Mouse (Mus musculus) hindbrain, postnatal 0 days (tissue): ENCODE results near the gene Smc4. TPM values are rescaled to one million over a fixed set of nuclear protein-coding genes. Genes with fewer than 3 reads are reported as not detected.

Source experiments
- ATAC-seq: fragments of 200-750 bp; cut with Nextera tagmentation; 2 replicates; pipeline ENCODE4 v1.8.0; 2017; ENCODE audit warnings: mild to moderate bottlenecking, moderate TSS enrichment, moderate library complexity
- DNase-seq: peaks from one replicate; pipeline ENCODE4 v3.0.0-alpha.2; 2015; ENCODE audit warnings: low spot score
- H3K27ac ChIP-seq: fragments of 300-500 bp; sonication (generic); 2 replicates; pipeline ENCODE4 v1.5.1; 2014; ENCODE audit warnings: mild to moderate bottlenecking
- H3K27me3 ChIP-seq: fragments of 300-500 bp; sonication (generic); 2 replicates; pipeline ENCODE4 v1.6.1; 2014; ENCODE audit warnings: low read length, mixed read lengths; ENCODE audit not compliant: insufficient read depth
- H3K36me3 ChIP-seq: fragments of 300-500 bp; sonication (generic); 2 replicates; pipeline ENCODE4 v1.6.1; 2014; ENCODE audit warnings: low read length, mixed read lengths; ENCODE audit not compliant: insufficient read depth
- H3K4me1 ChIP-seq: fragments of 300-500 bp; sonication (generic); 2 replicates; pipeline ENCODE4 v1.6.1; 2014; ENCODE audit warnings: antibody characterized with exemption, low read length, mixed read lengths; ENCODE audit not compliant: insufficient read depth
- H3K4me2 ChIP-seq: fragments of 300-500 bp; sonication (generic); 2 replicates; pipeline ENCODE4 v1.6.1; 2014; ENCODE audit warnings: low read depth, mild to moderate bottlenecking, low read length, moderate library complexity, mixed read lengths
- H3K4me3 ChIP-seq: fragments of 300-500 bp; sonication (generic); 2 replicates; pipeline ENCODE4 v1.5.1; 2014; ENCODE audit warnings: low read length
- H3K9ac ChIP-seq: fragments of 300-500 bp; sonication (generic); replicated peaks from 2 replicates; pipeline ENCODE4 v1.6.1; 2014; ENCODE audit warnings: mild to moderate bottlenecking, low read length, moderate library complexity, mixed read lengths
- H3K9me3 ChIP-seq: fragments of 300-500 bp; sonication (generic); 2 replicates; pipeline ENCODE4 v1.6.1; 2016; ENCODE audit warnings: low read length, mixed read lengths
- CTCF ChIP-seq: IDR thresholded peaks from 2 replicates; pipeline ENCODE4 v1.5.1; 2016; ENCODE audit warnings: antibody characterized with exemption, control low read depth, low read depth
- WGBS: fragments of 180-500 bp; shearing (Covaris S2); extraction: QIAGEN DNeasy Blood & Tissue Kit; methylation state at CpG from one replicate; pipeline ENCODE4 v1.1.7; 2014; 5-methylcytosine and 5-hydroxymethylcytosine counted together
- polyA plus RNA-seq: library from polyadenylated mRNA; unstranded; fragments of >200 nt; fragmentation: Nextera tagmentation; extraction: Ambion mirVana; gene quantifications from 2 replicates; pipeline ENCODE4 v1.2.1, GENCODE M21; 2015
- total RNA-seq: library from RNA; depleted of rRNA; stranded (reverse); fragments of >200 nt; gene quantifications from 2 replicates; pipeline ENCODE4 v1.2.3, GENCODE M21; 2014

Gene Smc4
- total and polyA plus RNA-seq, 2 experiments from 2014 or later = 12.5 to 34.6 TPM

GRCm38 (mm10) chr3:68969091-68969590 lies 35.4 kb upstream of the Smc4 start:
- WGBS = 96% methylated on average over 3 of the region's 3 CpGs
- Histone ChIP-seq H3K4me3 (no peak overlapping the region), H3K4me1 (no peaks in the 10 kb centered on the region), H3K27ac (no peak overlapping the region), H3K36me3 (peaks cover 5% of the 10 kb centered on the region; the same call in 1 of the 2 replicates), H3K4me2 (no peak overlapping the region), H3K9ac (no peak overlapping the region), H3K27me3 (no peaks in the 10 kb centered on the region), H3K9me3 (no peaks in the 10 kb centered on the region)
- TF ChIP-seq CTCF = no peak
- ATAC-seq (no peak), DNase-seq (no peak)

GRCm38 (mm10) chr3:68973574-68973973 lies 31.0 kb upstream of the Smc4 start:
- no peak for TF ChIP-seq CTCF
- no peak for DNase-seq
- WGBS = 88% methylated on average over 1 of the region's 1 CpGs
- Histone ChIP-seq H3K4me3 (no peak overlapping the region), H3K27me3 (no peaks in the 10 kb centered on the region), H3K9me3 (no peaks in the 10 kb centered on the region), H3K4me1 (no peaks in the 10 kb centered on the region), H3K27ac (no peak overlapping the region), H3K4me2 (no peak overlapping the region), H3K9ac (no peak overlapping the region), H3K36me3 (no peaks in the 10 kb centered on the region)
- ATAC-seq = no peak

- Histone ChIP-seq H3K4me1 (no peaks in the 10 kb centered on the region), H3K27me3 (no peaks in the 10 kb centered on the region), H3K27ac (no peak overlapping the region), H3K9ac (no peak overlapping the region), H3K9me3 (no peaks in the 10 kb centered on the region), H3K36me3 (no peaks in the 10 kb centered on the region), H3K4me3 (no peak overlapping the region), H3K4me2 (no peak overlapping the region)
- TF ChIP-seq CTCF = no peak
- no peak for ATAC-seq
- DNase-seq = no peak
- WGBS = 93% methylated on average over 8 of the region's 8 CpGs
Measured at GRCm38 (mm10) chr3:68974639-68975532, 29.7 kb upstream of the Smc4 start.

- DNase-seq = no peak
- no peaks in the 10 kb centered on the region for H3K4me1 ChIP-seq
- H3K9ac ChIP-seq = no peak overlapping the region
- H3K27me3 ChIP-seq = no peaks in the 10 kb centered on the region
- H3K4me2 ChIP-seq = no peak overlapping the region
- H3K36me3 ChIP-seq = no peaks in the 10 kb centered on the region
- no peak for TF ChIP-seq CTCF
- H3K9me3 ChIP-seq = no peaks in the 10 kb centered on the region
- H3K27ac ChIP-seq = no peak overlapping the region
- no peak for ATAC-seq
- no peak overlapping the region for H3K4me3 ChIP-seq
- 71% methylated on average over 9 of the region's 9 CpGs for WGBS
Measured at GRCm38 (mm10) chr3:68975533-68976490, 28.7 kb upstream of the Smc4 start.

GRCm38 (mm10) chr3:68977696-68978095 lies 26.8 kb upstream of the Smc4 start:
- Histone ChIP-seq H3K9ac (no peak overlapping the region), H3K4me3 (no peak overlapping the region), H3K4me2 (no peak overlapping the region), H3K9me3 (no peaks in the 10 kb centered on the region), H3K36me3 (no peaks in the 10 kb centered on the region), H3K27me3 (no peaks in the 10 kb centered on the region), H3K4me1 (no peaks in the 10 kb centered on the region), H3K27ac (no peak overlapping the region)
- ATAC-seq = no peak
- 94% methylated on average over 4 of the region's 4 CpGs for WGBS
- no peak for TF ChIP-seq CTCF
- no peak for DNase-seq

- H3K9ac ChIP-seq = no peak overlapping the region
- no peak overlapping the region for H3K27ac ChIP-seq
- no peak overlapping the region for H3K4me2 ChIP-seq
- 92% methylated on average over 10 of the region's 10 CpGs for WGBS
- no peak for TF ChIP-seq CTCF
- H3K9me3 ChIP-seq = no peaks in the 10 kb centered on the region
- ATAC-seq = no peak
- H3K36me3 ChIP-seq = no peaks in the 10 kb centered on the region
- no peak for DNase-seq
- no peak overlapping the region for H3K4me3 ChIP-seq
- H3K27me3 ChIP-seq = no peaks in the 10 kb centered on the region
- H3K4me1 ChIP-seq = no peaks in the 10 kb centered on the region
Measured at GRCm38 (mm10) chr3:68979187-68979586, 25.4 kb upstream of the Smc4 start.
